Mouse (Mus musculus): ENCODE data around the gene Hmx2.

DNA sequence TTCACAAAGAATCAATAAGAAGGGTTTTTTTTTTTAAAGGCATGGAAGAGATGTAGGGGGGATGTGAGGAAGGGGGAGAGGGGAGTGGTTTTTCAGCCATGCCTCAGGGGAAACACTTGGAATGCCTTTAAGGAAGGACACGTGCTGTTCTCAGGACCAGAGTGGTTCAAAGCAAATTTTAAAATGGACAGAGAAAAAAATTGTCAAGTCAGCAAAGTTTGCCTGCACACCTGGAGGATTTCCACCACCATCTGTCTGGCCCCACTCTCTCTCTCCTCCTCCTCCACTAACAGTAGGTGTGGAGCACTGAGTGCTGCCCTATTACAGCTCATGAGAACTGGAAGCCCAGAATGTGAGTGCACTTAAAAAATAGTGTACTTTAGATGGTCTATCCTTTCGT, 44.8 kb upstream of the Hmx2 start:
- TF ChIP-seq POLR2A (IDR thresholded peaks at IDR 0.05; ENCODE audit: low read depth, low read length) = no peak
- TF ChIP-seq CTCF (conservative IDR thresholded peaks at IDR 0.05; ENCODE audit: insufficient read depth, insufficient read length, low read depth, low read length) = no peak

Measured in kidney, adult 2 months (tissue).